Mouse (Mus musculus) v-Abl transformed pro-B cells (cell line): ENCODE measurements around the gene Rbks.

Experiments
- in situ Hi-C, 2 experiments: fragments of 400-800 bp; cut with MboI; formaldehyde crosslinking; loops; one replicate each; pipeline ENCODE4 v1.15.1; 2025; ENCODE audit not compliant: unreplicated experiment in 2 of 2

Gene Rbks

GRCm38 (mm10) chr5:31591122-31591521 is 106.3 kb downstream of the Rbks start:
- in situ Hi-C loops, result loop anchor here (10.0 to 25.0 kb wide), 3 partner anchors 554 to 1071 kb away; no protein-coding TSS in a partner anchor

GRCm38 (mm10) chr5:31589711-31590319 is 107.6 kb downstream of the Rbks start:
- in situ Hi-C loops, result loop anchor here (10.0 to 25.0 kb wide), 3 partner anchors 555 to 1072 kb away; no protein-coding TSS in a partner anchor

- in situ Hi-C loops, result loop anchor here (25.0 kb wide), 2 partner anchors 924 to 1074 kb away; no protein-coding TSS in a partner anchor
These were observed 108.8 kb downstream of the Rbks start for GRCm38 (mm10) chr5:31588672-31589071.

GRCm38 (mm10) chr5:31588016-31588415 is 109.4 kb downstream of the Rbks start:
- in situ Hi-C loops, result loop anchor here (25.0 kb wide), 2 partner anchors 924 to 1074 kb away; no protein-coding TSS in a partner anchor

- in situ Hi-C loops, result loop anchor here (25.0 kb wide), 2 partner anchors 927 to 1077 kb away; no protein-coding TSS in a partner anchor
These were observed 111.9 kb downstream of the Rbks start for GRCm38 (mm10) chr5:31585526-31585925.

GRCm38 (mm10) chr5:31583261-31583660 is 114.2 kb downstream of the Rbks start:
- in situ Hi-C loops, result loop anchor here (25.0 kb wide), 2 partner anchors 929 to 1079 kb away; no protein-coding TSS in a partner anchor

- in situ Hi-C loops, result loop anchor here (25.0 kb wide), 2 partner anchors 930 to 1080 kb away; no protein-coding TSS in a partner anchor
These were observed 115.5 kb downstream of the Rbks start for GRCm38 (mm10) chr5:31581932-31582331.

GRCm38 (mm10) chr5:31581263-31581662 is 116.2 kb downstream of the Rbks start:
- in situ Hi-C loops, result loop anchor here (25.0 kb wide), 2 partner anchors 931 to 1081 kb away; no protein-coding TSS in a partner anchor

GRCm38 (mm10) chr5:31576539-31576975 is 120.9 kb downstream of the Rbks start:
- in situ Hi-C loops, result loop anchor here (25.0 kb wide), 2 partner anchors 936 to 1086 kb away; no protein-coding TSS in a partner anchor
